Mouse (Mus musculus) gastrocnemius, adult 18-20 months (tissue): ENCODE data around the gene Catsperg1. TPM values are rescaled to one million over a fixed set of nuclear protein-coding genes. Genes with fewer than 3 reads are reported as not detected.
"Not testable (repeated sequence)": the region's sequence is repeated elsewhere in the genome, so short reads cannot be mapped to it uniquely, and the experiment has no call there.

Experiments used
- DNase-seq: peaks from one replicate; pipeline ENCODE4 v3.0.0; 2021; ENCODE audit warnings: low spot score
- total RNA-seq, 2 experiments: library from RNA; stranded (reverse); gene quantifications; 2 replicates each; pipeline ENCODE4 v1.2.3; 2021

The Catsperg1 gene
- total RNA-seq, 2 experiments from 2014 or later, result 0.14 to 0.47 TPM

DNA sequence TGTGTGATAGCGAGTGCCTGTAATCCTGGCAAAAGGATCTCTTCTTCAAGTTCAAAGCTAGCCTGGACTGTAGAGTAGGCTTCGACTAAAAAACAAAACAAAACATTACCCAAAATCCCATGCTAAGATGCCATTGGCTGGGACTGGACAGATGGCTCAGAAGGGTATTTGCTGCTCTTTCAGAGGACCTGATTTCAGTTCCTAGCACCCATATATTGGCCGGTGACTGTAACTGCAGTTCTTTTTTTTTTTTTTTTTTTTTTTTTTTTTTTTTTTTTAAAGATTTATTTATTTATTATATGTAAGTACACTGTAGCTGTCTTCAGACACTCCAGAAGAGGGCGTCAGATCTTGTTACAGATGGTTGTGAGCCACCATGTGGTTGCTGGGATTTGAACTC is 74.6 kb downstream of the Catsperg1 start:
- DNase-seq, result not testable (repeated sequence)

DNA sequence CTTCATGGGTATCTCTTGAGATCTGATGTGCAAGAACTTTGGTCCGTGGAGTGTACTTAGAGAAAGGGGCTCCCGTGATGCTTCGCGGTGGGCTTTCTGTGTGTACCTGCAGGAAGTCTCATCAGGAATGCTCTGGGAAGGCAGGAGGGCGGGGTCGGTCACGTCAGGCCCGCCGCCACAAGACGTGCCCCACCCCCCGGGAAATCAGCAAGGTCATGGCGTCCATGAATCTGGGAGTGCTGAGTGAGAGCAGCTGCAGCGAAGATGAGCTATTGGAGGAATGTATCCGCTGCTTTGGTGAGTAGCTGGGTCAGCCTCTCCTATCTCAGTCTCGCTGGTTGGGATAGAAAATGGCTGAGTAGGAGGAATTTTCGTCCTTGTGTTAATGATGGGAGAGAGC is 76.4 kb downstream of the Catsperg1 start:
- DNase-seq, result no peak

DNA sequence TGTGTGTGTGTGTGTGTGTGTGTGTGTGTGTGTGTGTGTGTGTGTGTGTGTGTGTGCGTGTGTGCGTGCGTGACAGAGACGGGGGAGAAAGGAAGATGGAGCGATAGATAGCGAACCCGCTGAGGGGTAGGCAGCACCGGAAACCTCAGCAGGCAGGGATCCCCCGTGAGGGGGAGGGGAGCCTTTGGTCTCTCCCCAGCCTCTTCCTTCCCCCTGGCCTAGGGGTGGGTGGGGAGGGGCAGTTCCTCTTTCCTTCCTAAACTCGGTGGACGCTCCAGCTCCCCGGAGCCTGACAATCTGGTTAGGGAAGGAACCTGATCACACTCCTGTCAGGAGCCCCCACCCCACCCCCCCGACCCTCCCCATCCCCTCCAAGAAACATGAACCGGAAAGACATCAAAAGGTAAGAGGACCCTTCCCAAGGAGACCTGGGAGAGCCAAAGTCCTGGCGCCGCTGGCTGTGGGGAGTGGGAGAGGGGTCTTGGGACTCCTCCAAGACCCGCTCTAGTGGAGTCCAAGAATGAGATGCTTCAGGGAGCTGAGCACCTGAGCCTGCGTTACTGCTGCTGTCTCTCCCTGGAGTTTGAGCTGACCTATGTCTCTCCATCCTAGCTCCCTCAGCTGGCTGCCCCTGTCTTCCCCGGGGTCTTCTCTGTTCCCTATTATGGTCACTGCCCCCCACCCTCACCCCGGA is 79.0 kb downstream of the Catsperg1 start, which contains the start of gene Rasgrp4:
TSS of gene Rasgrp4 (plus strand) at position 159 of the 694 bp plus-strand sequence.
- DNase-seq, result no peak

DNA sequence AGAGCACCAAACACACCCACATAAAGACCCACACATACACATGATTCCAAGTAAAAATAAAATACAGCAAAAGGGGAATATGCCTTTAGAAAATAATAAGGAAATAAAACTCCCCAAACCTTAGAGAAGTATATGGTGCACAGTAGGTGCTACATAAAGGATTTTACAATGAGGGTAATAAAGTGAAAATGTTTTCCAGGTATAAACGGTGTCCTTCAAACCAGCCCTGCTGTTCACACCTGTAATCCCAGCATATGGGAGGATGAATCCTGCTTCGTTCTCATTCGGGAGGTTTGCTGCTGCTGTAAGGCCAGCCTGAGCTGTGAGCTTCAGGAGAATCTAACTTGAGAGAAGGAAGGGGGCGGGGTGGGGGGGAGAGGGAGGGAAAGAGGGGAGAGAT is 79.6 kb downstream of the Catsperg1 start:
- DNase-seq, result no peak

Other genes starting within 250 kb of the Catsperg1 start
- 100 to 1,000 TPM; 128 TPM for gene Eif3k, start 232.2 kb downstream of the Catsperg1 start, total RNA-seq
- under 1 TPM; 0.24 to 0.59 TPM for gene Map4k1, start 232.0 kb downstream of the Catsperg1 start, total RNA-seq
- gene Ryr1, start 88.9 kb downstream of the Catsperg1 start, total RNA-seq, result 1,000 to 10,000 TPM; 1,704 to 1,734 TPM
- under 1 TPM; 0.52 to 0.62 TPM for gene Rasgrp4, start 79.2 kb downstream of the Catsperg1 start, total RNA-seq
- 1 to 10 TPM; 9.1 to 9.4 TPM for gene Fam98c, start 57.8 kb downstream of the Catsperg1 start, total RNA-seq
- under 1 TPM; 0.27 to 0.33 TPM for gene Ggn, start 43.8 kb downstream of the Catsperg1 start, total RNA-seq
- gene Spred3, start 43.6 kb downstream of the Catsperg1 start, total RNA-seq, result 1 to 10 TPM; 1.9 to 3.1 TPM
- 100 to 1,000 TPM; 202 to 256 TPM for gene Psmd8, start 33.3 kb downstream of the Catsperg1 start, total RNA-seq
- gene Kcnk6, start 18.5 kb upstream of the Catsperg1 start, total RNA-seq, result under 1 TPM; 0.71 to 0.93 TPM
- 10 to 100 TPM; 38.1 to 38.4 TPM for gene Yif1b, start 24.3 kb upstream of the Catsperg1 start, total RNA-seq
- gene 2200002D01Rik, start 34.4 kb upstream of the Catsperg1 start, total RNA-seq, result 1 to 10 TPM in 1 of 2 experiments, under 1 TPM in 1; 0.66 to 1.1 TPM
- 10 to 100 TPM in 1 of 2 experiments, 1 to 10 TPM in 1; 8.2 to 14.7 TPM for gene Spint2, start 67.9 kb upstream of the Catsperg1 start, total RNA-seq
- gene Ppp1r14a, start 75.3 kb upstream of the Catsperg1 start, total RNA-seq, result 1 to 10 TPM; 3.3 to 3.4 TPM
- 1 to 10 TPM; 2.4 to 2.7 TPM for gene Dpf1, start 89.9 kb upstream of the Catsperg1 start, total RNA-seq